Mouse (Mus musculus): Measurements from ENCODE around the gene Cap1. TPM values are rescaled to one million over a fixed set of nuclear protein-coding genes. Genes with fewer than 3 reads are reported as not detected.
A peak's percentile ranks its signal among the peaks of the same experiment; 100 is the strongest.
"Not testable (repeated sequence)": the region's sequence is repeated elsewhere in the genome, so short reads cannot be mapped to it uniquely, and the experiment has no call there.

Cap1 gene
- total RNA-seq, 1 experiment from 2014 or later = 146 TPM

GRCm38 (mm10) chr4:122861836-122862235 lies 24.0 kb downstream of the Cap1 start:
- ATAC-seq (replicated peaks in 1 of 2; ENCODE audit: insufficient read depth in 1 of 2, low FRiP score in 2 of 2, low TSS enrichment in 1 of 2, low read depth in 1 of 2, poor library complexity in 2 of 2, severe bottlenecking in 2 of 2) = no peak

GRCm38 (mm10) chr4:122859096-122859674 lies 26.7 kb downstream of the Cap1 start:
- no peak for ATAC-seq (replicated peaks in 1 of 2; ENCODE audit: insufficient read depth in 1 of 2, low FRiP score in 2 of 2, low TSS enrichment in 1 of 2, low read depth in 1 of 2, poor library complexity in 2 of 2, severe bottlenecking in 2 of 2)

GRCm38 (mm10) chr4:122857909-122858308 lies 27.9 kb downstream of the Cap1 start:
- ATAC-seq (replicated peaks in 1 of 2; ENCODE audit: insufficient read depth in 1 of 2, low FRiP score in 2 of 2, low TSS enrichment in 1 of 2, low read depth in 1 of 2, poor library complexity in 2 of 2, severe bottlenecking in 2 of 2) = peak in 1 of 2 experiments; percentile 38; a peak in 1 of 4 replicates

DNA sequence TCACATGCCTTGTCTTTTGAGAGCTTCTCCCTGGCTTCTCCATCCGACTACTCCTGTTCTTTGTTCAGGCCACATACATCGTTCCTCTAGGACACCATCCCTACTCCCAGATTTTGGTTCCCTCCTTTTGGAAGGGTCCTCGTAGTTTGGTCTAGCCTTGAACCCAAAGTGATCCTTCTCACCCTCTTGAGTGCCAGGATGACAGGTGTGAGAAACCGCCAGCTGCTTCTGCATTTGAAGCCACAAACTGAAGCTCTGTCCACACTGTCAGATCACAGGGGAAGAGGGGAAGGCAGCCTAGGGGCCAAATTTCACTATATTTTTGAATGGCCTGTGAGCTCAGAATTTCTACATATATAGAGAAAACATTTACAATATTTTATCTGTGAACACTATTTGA lies 31.1 kb downstream of the Cap1 start:
- ATAC-seq (replicated peaks in 1 of 2; ENCODE audit: insufficient read depth in 1 of 2, low FRiP score in 2 of 2, low TSS enrichment in 1 of 2, low read depth in 1 of 2, poor library complexity in 2 of 2, severe bottlenecking in 2 of 2) = no peak

DNA sequence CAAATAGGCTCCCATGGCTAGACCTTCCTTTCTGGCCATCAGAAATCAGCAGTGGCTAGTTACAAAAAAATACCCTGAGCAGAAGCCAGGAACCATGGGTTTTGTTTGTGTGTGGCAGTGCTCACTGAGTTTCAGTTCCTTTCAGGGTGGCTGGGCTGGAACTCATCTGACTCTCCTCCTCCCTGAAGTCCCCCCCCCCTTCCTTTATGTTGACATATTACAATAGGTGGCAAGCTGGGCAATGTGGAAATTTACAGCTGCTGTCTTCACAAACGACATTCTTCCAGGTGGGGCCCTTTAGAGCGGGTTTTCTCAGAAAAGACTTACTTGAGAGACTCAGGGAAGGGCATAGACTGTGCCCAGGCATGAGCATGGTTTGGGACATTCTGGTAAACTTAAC lies 32.2 kb downstream of the Cap1 start:
- ATAC-seq (replicated peaks in 1 of 2; ENCODE audit: insufficient read depth in 1 of 2, low FRiP score in 2 of 2, low TSS enrichment in 1 of 2, low read depth in 1 of 2, poor library complexity in 2 of 2, severe bottlenecking in 2 of 2) = peak; percentile 59 to 85; a peak in 3 of 4 replicates

GRCm38 (mm10) chr4:122851535-122851934 lies 34.3 kb downstream of the Cap1 start:
- ATAC-seq (replicated peaks in 1 of 2; ENCODE audit: insufficient read depth in 1 of 2, low FRiP score in 2 of 2, low TSS enrichment in 1 of 2, low read depth in 1 of 2, poor library complexity in 2 of 2, severe bottlenecking in 2 of 2) = no peak

GRCm38 (mm10) chr4:122848150-122848621 lies 37.7 kb downstream of the Cap1 start:
- peak; percentile 93 to 95 for ATAC-seq (replicated peaks in 1 of 2; ENCODE audit: insufficient read depth in 1 of 2, low FRiP score in 2 of 2, low TSS enrichment in 1 of 2, low read depth in 1 of 2, poor library complexity in 2 of 2, severe bottlenecking in 2 of 2)

GRCm38 (mm10) chr4:122838416-122838815 lies 47.4 kb downstream of the Cap1 start:
- ATAC-seq (replicated peaks in 1 of 2; ENCODE audit: insufficient read depth in 1 of 2, low FRiP score in 2 of 2, low TSS enrichment in 1 of 2, low read depth in 1 of 2, poor library complexity in 2 of 2, severe bottlenecking in 2 of 2) = peak in 1 of 2 experiments; percentile 44; a peak in 1 of 4 replicates

- ATAC-seq (replicated peaks in 1 of 2; ENCODE audit: insufficient read depth in 1 of 2, low FRiP score in 2 of 2, low TSS enrichment in 1 of 2, low read depth in 1 of 2, poor library complexity in 2 of 2, severe bottlenecking in 2 of 2) = no peak
These were observed 47.9 kb downstream of the Cap1 start for GRCm38 (mm10) chr4:122837994-122838393.

DNA sequence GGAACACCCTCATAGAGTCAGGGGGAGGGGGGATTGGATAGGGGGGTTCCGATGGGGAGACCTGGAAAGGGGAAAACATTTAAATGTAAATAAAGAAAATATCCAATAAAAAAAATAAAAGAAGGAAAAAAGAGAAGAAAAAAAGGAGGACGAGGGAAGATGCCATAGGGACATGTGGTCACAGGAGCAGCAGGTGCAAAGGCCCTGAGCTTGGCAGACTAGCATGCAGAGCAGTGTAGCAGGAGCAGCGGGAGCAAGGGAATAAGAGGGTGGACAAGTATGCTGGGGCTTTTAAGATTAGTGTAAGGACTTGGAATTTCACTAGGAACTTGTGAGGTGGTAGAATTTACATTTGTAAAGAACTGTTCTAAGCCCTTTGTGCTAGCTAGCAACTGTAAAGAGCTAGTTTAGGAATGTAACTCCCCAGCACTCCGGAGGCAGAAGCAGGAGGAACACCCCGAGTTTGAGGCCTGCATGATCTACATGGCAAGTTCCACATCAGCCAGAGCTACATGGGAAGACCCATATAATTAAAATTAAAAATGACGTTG lies 48.6 kb downstream of the Cap1 start:
- ATAC-seq (replicated peaks in 1 of 2; ENCODE audit: insufficient read depth in 1 of 2, low FRiP score in 2 of 2, low TSS enrichment in 1 of 2, low read depth in 1 of 2, poor library complexity in 2 of 2, severe bottlenecking in 2 of 2) = no peak

- 0 out of 4 replicates have a peak, but pooled peaks of 1 of the 2 experiments have one; percentile 40 for ATAC-seq (replicated peaks in 1 of 2; ENCODE audit: insufficient read depth in 1 of 2, low FRiP score in 2 of 2, low TSS enrichment in 1 of 2, low read depth in 1 of 2, poor library complexity in 2 of 2, severe bottlenecking in 2 of 2)
These were observed 49.5 kb downstream of the Cap1 start for GRCm38 (mm10) chr4:122836403-122836775.

GRCm38 (mm10) chr4:122835530-122836402 lies 50.1 kb downstream of the Cap1 start, which contains the start of gene Ppt1:
Gene Ppt1 (plus strand): TSS chr4:122836242.
- peak; percentile 92 to 96 for ATAC-seq (replicated peaks in 1 of 2; ENCODE audit: insufficient read depth in 1 of 2, low FRiP score in 2 of 2, low TSS enrichment in 1 of 2, low read depth in 1 of 2, poor library complexity in 2 of 2, severe bottlenecking in 2 of 2)

DNA sequence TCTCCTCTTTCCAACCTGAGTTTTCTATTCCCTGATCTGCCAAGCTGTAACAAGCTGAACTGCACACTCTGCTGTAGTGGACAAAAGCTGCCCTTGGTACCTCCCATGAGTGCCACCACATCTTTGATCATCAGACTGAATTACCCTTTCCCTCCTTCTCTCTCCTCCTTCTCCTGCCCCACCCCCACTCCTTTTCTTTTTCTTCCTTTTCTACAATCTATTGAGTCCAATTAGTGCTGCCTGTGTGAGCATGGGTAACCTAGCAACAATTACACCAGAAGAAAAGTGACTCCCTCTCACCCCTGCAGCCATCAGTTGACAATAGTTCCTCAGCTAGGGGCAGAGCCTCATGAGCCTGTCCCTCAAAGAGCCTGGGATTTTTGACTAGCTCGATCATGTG lies 54.0 kb downstream of the Cap1 start:
- ATAC-seq (replicated peaks in 1 of 2; ENCODE audit: insufficient read depth in 1 of 2, low FRiP score in 2 of 2, low TSS enrichment in 1 of 2, low read depth in 1 of 2, poor library complexity in 2 of 2, severe bottlenecking in 2 of 2) = no peak

DNA sequence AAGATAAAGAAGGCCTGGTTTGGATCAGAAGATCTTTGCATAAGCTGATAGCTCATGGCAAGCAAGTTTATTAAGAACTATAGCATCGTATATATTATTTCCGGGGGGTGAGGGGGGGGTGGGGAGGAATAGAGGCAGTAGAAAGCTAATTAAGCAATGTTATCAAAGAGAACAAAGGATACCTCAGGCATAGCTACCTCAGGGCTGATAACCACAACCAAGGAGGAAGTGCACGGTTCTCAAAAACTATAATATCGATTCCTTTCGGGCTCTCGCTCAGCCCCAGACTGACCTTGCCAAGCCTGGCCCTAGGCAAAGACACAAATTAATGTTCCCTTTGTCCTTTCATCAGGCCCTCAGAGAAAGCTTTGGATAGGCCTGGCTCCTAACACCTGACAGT lies 56.5 kb downstream of the Cap1 start:
- no peak for ATAC-seq (replicated peaks in 1 of 2; ENCODE audit: insufficient read depth in 1 of 2, low FRiP score in 2 of 2, low TSS enrichment in 1 of 2, low read depth in 1 of 2, poor library complexity in 2 of 2, severe bottlenecking in 2 of 2)

- peak in 1 of 2 experiments; percentile 27; a peak in 1 of 4 replicates for ATAC-seq (replicated peaks in 1 of 2; ENCODE audit: insufficient read depth in 1 of 2, low FRiP score in 2 of 2, low TSS enrichment in 1 of 2, low read depth in 1 of 2, poor library complexity in 2 of 2, severe bottlenecking in 2 of 2)
These were observed 58.2 kb downstream of the Cap1 start for GRCm38 (mm10) chr4:122827651-122828050.

DNA sequence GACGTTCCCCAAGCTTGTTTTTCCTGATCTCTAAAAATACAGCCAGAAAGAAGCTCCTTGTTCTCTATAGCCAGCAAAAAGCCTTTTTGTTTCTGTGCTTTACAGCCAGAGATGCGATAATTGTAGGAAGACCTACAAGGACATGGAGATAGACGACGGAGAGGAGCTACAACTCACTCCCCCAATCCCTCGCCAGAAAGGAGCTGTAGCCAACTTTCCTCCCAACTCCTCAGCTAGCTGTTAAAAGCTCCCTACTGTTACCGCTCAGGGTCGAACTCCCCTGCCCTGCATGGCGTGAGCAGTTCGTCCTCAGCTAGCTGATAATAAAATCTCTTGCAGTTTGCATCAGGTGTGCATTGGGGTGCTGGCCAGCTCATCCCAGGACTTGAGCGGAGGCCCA lies 64.9 kb downstream of the Cap1 start:
- ATAC-seq (replicated peaks in 1 of 2; ENCODE audit: insufficient read depth in 1 of 2, low FRiP score in 2 of 2, low TSS enrichment in 1 of 2, low read depth in 1 of 2, poor library complexity in 2 of 2, severe bottlenecking in 2 of 2) = not testable (repeated sequence)

DNA sequence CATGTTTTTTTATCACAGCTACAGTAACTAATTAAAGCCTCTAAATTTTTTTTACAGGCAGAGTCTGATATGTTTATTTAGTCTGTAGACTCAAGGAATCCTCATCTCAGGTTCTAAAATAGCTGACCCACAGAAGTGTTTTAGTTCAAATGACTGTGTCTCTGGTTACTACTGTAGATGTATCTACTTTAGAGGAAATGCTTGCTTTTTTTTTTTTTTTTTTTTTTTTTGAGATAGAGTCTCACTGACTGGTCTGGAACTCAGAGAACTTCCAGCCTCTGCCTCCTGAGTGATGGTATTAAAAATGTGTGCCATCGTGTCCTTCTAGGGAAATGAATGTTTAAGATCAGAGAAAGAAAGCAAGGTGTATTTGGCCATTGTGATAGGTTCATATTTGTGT lies 69.7 kb downstream of the Cap1 start:
- ATAC-seq (replicated peaks in 1 of 2; ENCODE audit: insufficient read depth in 1 of 2, low FRiP score in 2 of 2, low TSS enrichment in 1 of 2, low read depth in 1 of 2, poor library complexity in 2 of 2, severe bottlenecking in 2 of 2) = no peak; a peak in 1 of 4 replicates

GRCm38 (mm10) chr4:122811824-122812223 lies 74.0 kb downstream of the Cap1 start:
- ATAC-seq (replicated peaks in 1 of 2; ENCODE audit: insufficient read depth in 1 of 2, low FRiP score in 2 of 2, low TSS enrichment in 1 of 2, low read depth in 1 of 2, poor library complexity in 2 of 2, severe bottlenecking in 2 of 2) = no peak

All from hematopoietic stem cell, adult 5-6 weeks (primary cell).